Mouse (Mus musculus): ENCODE data around the gene Pno1. TPM values are rescaled to one million over a fixed set of nuclear protein-coding genes. Genes with fewer than 3 reads are reported as not detected.

Gene Pno1
- polyA plus RNA-seq, 1 experiment from 2014 or later = 43.4 TPM

Other genes with a start within 250 kb of the Pno1 start
- 131 and 161 TPM in 2 replicates for gene Cnrip1, start 160.0 kb downstream of the Pno1 start, polyA plus RNA-seq (2014; fragmentation: Nextera tagmentation; extraction: Ambion mirVana)
- gene Plek, start 159.2 kb downstream of the Pno1 start, polyA plus RNA-seq (2014; fragmentation: Nextera tagmentation; extraction: Ambion mirVana) = 2.8 and 5.8 TPM in 2 replicates
- 141 and 200 TPM in 2 replicates for gene Ppp3r1, start 52.3 kb downstream of the Pno1 start, polyA plus RNA-seq (2014; fragmentation: Nextera tagmentation; extraction: Ambion mirVana)
- gene Wdr92, start 29.5 kb downstream of the Pno1 start, polyA plus RNA-seq (2014; fragmentation: Nextera tagmentation; extraction: Ambion mirVana) = 17.5 and 22.0 TPM in 2 replicates
- gene C1d, start 46.0 kb upstream of the Pno1 start, polyA plus RNA-seq (2014; fragmentation: Nextera tagmentation; extraction: Ambion mirVana) = 173 and 184 TPM in 2 replicates

Measured in midbrain, embryonic 14.5 days (tissue).